Mouse (Mus musculus): ENCODE measurements at regions not wholly inside any gene's neighbourhood (a gene's known extent, or its start where the extent isn't known, plus 50 kb on each side); places are given as distances from the start of the nearest gene placed in this dataset.
A peak's percentile ranks its signal among the peaks of the same experiment; 100 is the strongest.

GRCm38 (mm10) chr1:41274573-41275270 lies 469.3 kb downstream of the Tmem182 start:
- no peak overlapping the region for H3K27ac ChIP-seq (replicated peaks; ENCODE audit: insufficient read depth, low read depth, low read length)
- H3K9ac ChIP-seq (ENCODE audit: low read depth, low read length): no peak overlapping the region
- no peaks in the 10 kb centered on the region for H3K79me2 ChIP-seq (ENCODE audit: control insufficient read depth, insufficient read depth, low read length)
- no peak overlapping the region for H3K4me3 ChIP-seq (ENCODE audit: insufficient read depth, low read depth, low read length)
- DNase-seq (ENCODE audit: extremely low read depth, low read depth, low spot score): no peak
- H3K4me1 ChIP-seq (ENCODE audit: control insufficient read depth, insufficient read depth, low read length): no peaks in the 10 kb centered on the region
- H3K36me3 ChIP-seq (ENCODE audit: control insufficient read depth, insufficient read depth, low read length): no peaks in the 10 kb centered on the region
- no peaks in the 10 kb centered on the region; the same call in 1 of the 2 replicates for H3K27me3 ChIP-seq (ENCODE audit: control insufficient read depth, insufficient read depth, low read length)
- 14% methylated on average over 10 of the region's 10 CpGs for WGBS
- TF ChIP-seq CTCF (IDR thresholded peaks at IDR 0.05; ENCODE audit: low read depth, low read length) (0 out of 2 replicates have a peak, but pooled peaks have one; percentile 19), POLR2A (IDR thresholded peaks at IDR 0.05; ENCODE audit: extremely low read depth, insufficient read depth, low read length) (no peak)

GRCm38 (mm10) chr1:41275271-41275624 lies 469.8 kb downstream of the Tmem182 start:
- WGBS: 13% methylated on average over 8 of the region's 8 CpGs
- no peak for TF ChIP-seq POLR2A (IDR thresholded peaks at IDR 0.05; ENCODE audit: extremely low read depth, insufficient read depth, low read length)
- TF ChIP-seq CTCF (IDR thresholded peaks at IDR 0.05; ENCODE audit: low read depth, low read length): no peak
- H3K4me3 ChIP-seq (ENCODE audit: insufficient read depth, low read depth, low read length): no peak overlapping the region
- no peak overlapping the region for H3K9ac ChIP-seq (ENCODE audit: low read depth, low read length)
- no peaks in the 10 kb centered on the region for H3K79me2 ChIP-seq (ENCODE audit: control insufficient read depth, insufficient read depth, low read length)
- no peak overlapping the region for H3K27ac ChIP-seq (replicated peaks; ENCODE audit: insufficient read depth, low read depth, low read length)
- H3K27me3 ChIP-seq (ENCODE audit: control insufficient read depth, insufficient read depth, low read length): no peaks in the 10 kb centered on the region; the same call in 1 of the 2 replicates
- DNase-seq (ENCODE audit: extremely low read depth, low read depth, low spot score): no peak
- H3K4me1 ChIP-seq (ENCODE audit: control insufficient read depth, insufficient read depth, low read length): no peaks in the 10 kb centered on the region
- H3K36me3 ChIP-seq (ENCODE audit: control insufficient read depth, insufficient read depth, low read length): no peaks in the 10 kb centered on the region

- no peak for DNase-seq (ENCODE audit: extremely low read depth, low read depth, low spot score)
- no peaks in the 10 kb centered on the region for H3K4me1 ChIP-seq (ENCODE audit: control insufficient read depth, insufficient read depth, low read length)
- H3K79me2 ChIP-seq (ENCODE audit: control insufficient read depth, insufficient read depth, low read length): no peaks in the 10 kb centered on the region
- 54% methylated on average over 6 of the region's 6 CpGs for WGBS
- no peak overlapping the region for H3K9ac ChIP-seq (ENCODE audit: low read depth, low read length)
- no peak overlapping the region for H3K27ac ChIP-seq (replicated peaks; ENCODE audit: insufficient read depth, low read depth, low read length)
- no peak for TF ChIP-seq POLR2A (IDR thresholded peaks at IDR 0.05; ENCODE audit: extremely low read depth, insufficient read depth, low read length)
- TF ChIP-seq CTCF (IDR thresholded peaks at IDR 0.05; ENCODE audit: low read depth, low read length): no peak
- H3K36me3 ChIP-seq (ENCODE audit: control insufficient read depth, insufficient read depth, low read length): no peaks in the 10 kb centered on the region
- H3K27me3 ChIP-seq (ENCODE audit: control insufficient read depth, insufficient read depth, low read length): no peaks in the 10 kb centered on the region; the same call in 1 of the 2 replicates
- no peak overlapping the region for H3K4me3 ChIP-seq (ENCODE audit: insufficient read depth, low read depth, low read length)
Observed at GRCm38 (mm10) chr1:41275642-41276041, 470.2 kb downstream of the Tmem182 start.

- no peaks in the 10 kb centered on the region for H3K27me3 ChIP-seq (ENCODE audit: control insufficient read depth, insufficient read depth, low read length)
- H3K4me1 ChIP-seq (ENCODE audit: control insufficient read depth, insufficient read depth, low read length): no peaks in the 10 kb centered on the region
- H3K36me3 ChIP-seq (ENCODE audit: control insufficient read depth, insufficient read depth, low read length): no peaks in the 10 kb centered on the region
- no peak for DNase-seq (ENCODE audit: extremely low read depth, low read depth, low spot score)
- H3K4me3 ChIP-seq (ENCODE audit: insufficient read depth, low read depth, low read length): no peak overlapping the region
- no peak overlapping the region for H3K27ac ChIP-seq (replicated peaks; ENCODE audit: insufficient read depth, low read depth, low read length)
- no peak for TF ChIP-seq CTCF (IDR thresholded peaks at IDR 0.05; ENCODE audit: low read depth, low read length)
- TF ChIP-seq POLR2A (IDR thresholded peaks at IDR 0.05; ENCODE audit: extremely low read depth, insufficient read depth, low read length): no peak
- no peaks in the 10 kb centered on the region for H3K79me2 ChIP-seq (ENCODE audit: control insufficient read depth, insufficient read depth, low read length)
- H3K9ac ChIP-seq (ENCODE audit: low read depth, low read length): no peak overlapping the region
- WGBS: 62% methylated on average over 6 of the region's 6 CpGs
Observed at GRCm38 (mm10) chr1:41276303-41276702, 470.9 kb downstream of the Tmem182 start.

- TF ChIP-seq POLR2A (IDR thresholded peaks at IDR 0.05; ENCODE audit: extremely low read depth, insufficient read depth, low read length) (no peak), CTCF (IDR thresholded peaks at IDR 0.05; ENCODE audit: low read depth, low read length) (no peak)
- H3K79me2 ChIP-seq (ENCODE audit: control insufficient read depth, insufficient read depth, low read length): no peaks in the 10 kb centered on the region
- no peaks in the 10 kb centered on the region for H3K36me3 ChIP-seq (ENCODE audit: control insufficient read depth, insufficient read depth, low read length)
- no peaks in the 10 kb centered on the region for H3K4me1 ChIP-seq (ENCODE audit: control insufficient read depth, insufficient read depth, low read length)
- H3K4me3 ChIP-seq (ENCODE audit: insufficient read depth, low read depth, low read length): no peak overlapping the region
- H3K27me3 ChIP-seq (ENCODE audit: control insufficient read depth, insufficient read depth, low read length): no peaks in the 10 kb centered on the region
- H3K27ac ChIP-seq (replicated peaks; ENCODE audit: insufficient read depth, low read depth, low read length): no peak overlapping the region
- no peak overlapping the region for H3K9ac ChIP-seq (ENCODE audit: low read depth, low read length)
- WGBS: 85% methylated on average over 9 of the region's 9 CpGs
- DNase-seq (ENCODE audit: extremely low read depth, low read depth, low spot score): no peak
Observed at GRCm38 (mm10) chr1:41285221-41285620, 479.8 kb downstream of the Tmem182 start.

- H3K9ac ChIP-seq (ENCODE audit: low read depth, low read length): no peak overlapping the region
- H3K4me3 ChIP-seq (ENCODE audit: insufficient read depth, low read depth, low read length): no peak overlapping the region
- no peak for TF ChIP-seq POLR2A (IDR thresholded peaks at IDR 0.05; ENCODE audit: extremely low read depth, insufficient read depth, low read length)
- no peak for TF ChIP-seq CTCF (IDR thresholded peaks at IDR 0.05; ENCODE audit: low read depth, low read length)
- H3K27me3 ChIP-seq (ENCODE audit: control insufficient read depth, insufficient read depth, low read length): no peaks in the 10 kb centered on the region
- no peaks in the 10 kb centered on the region for H3K36me3 ChIP-seq (ENCODE audit: control insufficient read depth, insufficient read depth, low read length)
- 92% methylated on average over 9 of the region's 9 CpGs for WGBS
- no peaks in the 10 kb centered on the region for H3K4me1 ChIP-seq (ENCODE audit: control insufficient read depth, insufficient read depth, low read length)
- no peak overlapping the region for H3K27ac ChIP-seq (replicated peaks; ENCODE audit: insufficient read depth, low read depth, low read length)
- DNase-seq (ENCODE audit: extremely low read depth, low read depth, low spot score): no peak
- H3K79me2 ChIP-seq (ENCODE audit: control insufficient read depth, insufficient read depth, low read length): no peaks in the 10 kb centered on the region
Observed at GRCm38 (mm10) chr1:41286221-41286620, 480.8 kb downstream of the Tmem182 start.

Data from liver, adult 2 months (tissue).